Mouse (Mus musculus) cerebellum, adult 2 months (tissue): Measurements from ENCODE around the gene Kmt2e.

ENCODE experiments used
- CTCF ChIP-seq: fragments of 200-500 bp; IDR thresholded peaks from 2 replicates; pipeline ENCODE4 v1.5.1; 2011; ENCODE audit warnings: low read depth, mild to moderate bottlenecking, control low read depth, low read length, moderate library complexity, borderline replicate concordance; ENCODE audit not compliant: insufficient read depth
- POLR2A ChIP-seq: fragments of 200-500 bp; IDR thresholded peaks from 2 replicates; pipeline ENCODE4 v1.6.1; 2011; ENCODE audit warnings: low read length, control low read depth, borderline replicate concordance; ENCODE audit not compliant: insufficient read depth

GRCm38 (mm10) chr5:23435482-23436125 lies 1.4 kb downstream of the Kmt2e start:
- TF ChIP-seq CTCF: no peak
- TF ChIP-seq POLR2A: peak; percentile 29; the same call in 1 of the 2 replicates
